21 mouse cellular contexts compared by ENCODE assay signal in the genomic region with DNA sequence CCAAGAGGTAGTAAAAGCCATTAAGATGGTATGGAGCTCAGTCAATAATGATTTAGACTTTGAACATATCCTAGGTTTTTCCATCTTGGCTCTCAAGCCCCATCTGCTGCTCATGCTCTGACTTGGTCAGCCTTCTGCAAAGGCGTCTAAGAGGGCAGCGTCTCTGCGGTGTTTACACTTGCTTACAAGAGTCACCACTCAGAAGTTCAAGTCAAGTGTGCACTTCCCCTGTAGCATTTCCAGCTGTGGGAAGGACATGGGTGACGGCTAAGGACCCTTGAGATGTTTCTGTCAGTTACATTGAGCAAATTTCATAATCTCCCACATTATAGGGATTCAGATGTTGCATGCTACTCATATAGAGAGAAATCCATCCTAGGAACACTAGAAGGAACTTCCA. TPM values are rescaled to one million over a fixed set of nuclear protein-coding genes. Genes with fewer than 3 reads are reported as not detected.
"Had no signal": no experiment of that assay in that cellular context is flagged by ENCODE, and none has a peak within 500 bp of the region (broad histone marks: within the 10 kb centered on the region; RNA-seq: fewer than 3 reads in every experiment).

No protein-coding gene starts in this region.

- DNase-seq: kidney, adult 2 months; kidney, postnatal 14 days; kidney, postnatal 4 days; liver; retina, postnatal 1 day; right cerebral cortex, postnatal 25 days; spleen, adult 18-20 months; thymus, adult 2 months; thymus, postnatal 14 days; thymus, postnatal 4 days had no signal

- H3K36me3 ChIP-seq: intestine, embryonic 15.5 days; kidney, embryonic 15.5 days; limb, embryonic 10.5 days; limb, embryonic 13.5 days; liver, embryonic 12.5 days; liver, embryonic 15.5 days; midbrain, embryonic 10.5 days; midbrain, embryonic 13.5 days had no signal

- H3K27ac ChIP-seq: intestine, embryonic 15.5 days; kidney, embryonic 15.5 days; limb, embryonic 10.5 days; limb, embryonic 13.5 days; liver, embryonic 12.5 days; liver, embryonic 15.5 days; midbrain, embryonic 10.5 days; midbrain, embryonic 13.5 days had no signal

- H3K9me3 ChIP-seq: intestine, embryonic 15.5 days; kidney, embryonic 15.5 days; limb, embryonic 10.5 days; limb, embryonic 13.5 days; liver, embryonic 12.5 days; liver, embryonic 15.5 days; megakaryocyte, embryonic 14.5 days; midbrain, embryonic 10.5 days; midbrain, embryonic 13.5 days had no signal

- H3K4me2 ChIP-seq: intestine, embryonic 15.5 days; kidney, embryonic 15.5 days; limb, embryonic 13.5 days; liver, embryonic 12.5 days; liver, embryonic 15.5 days; midbrain, embryonic 13.5 days had no signal

- H3K27me3 ChIP-seq: intestine, embryonic 15.5 days; kidney, embryonic 15.5 days; limb, embryonic 13.5 days; liver, embryonic 12.5 days; liver, embryonic 15.5 days; midbrain, embryonic 13.5 days had no signal

- H3K4me3 ChIP-seq: intestine, embryonic 15.5 days; kidney, embryonic 15.5 days; limb, embryonic 10.5 days; limb, embryonic 13.5 days; liver, embryonic 12.5 days; liver, embryonic 15.5 days; megakaryocyte, embryonic 14.5 days; midbrain, embryonic 10.5 days; midbrain, embryonic 13.5 days had no signal

- H3K9ac ChIP-seq: intestine, embryonic 15.5 days; kidney, embryonic 15.5 days; limb, embryonic 13.5 days; liver, embryonic 12.5 days; liver, embryonic 15.5 days; midbrain, embryonic 13.5 days had no signal

- ATAC-seq: hindbrain, embryonic 16.5 days; intestine, embryonic 15.5 days; liver, embryonic 12.5 days; midbrain, embryonic 13.5 days had no signal

- H3K4me1 ChIP-seq: intestine, embryonic 15.5 days; kidney, embryonic 15.5 days; limb, embryonic 10.5 days; limb, embryonic 13.5 days; liver, embryonic 12.5 days; liver, embryonic 15.5 days; midbrain, embryonic 10.5 days; midbrain, embryonic 13.5 days had no signal

RNA-seq across cellular contexts. Expression of a gene that starts 40.1 kb away (rescaled TPM):
- total RNA-seq: neutrophil, adult 5-6 weeks had no signal
- polyA plus RNA-seq: intestine, embryonic 15.5 days; kidney, adult 2 months; kidney, embryonic 15.5 days; limb, embryonic 10.5 days; limb, embryonic 13.5 days; liver, embryonic 12.5 days; liver, embryonic 15.5 days; midbrain, embryonic 10.5 days; midbrain, embryonic 13.5 days had no signal
